Mouse (Mus musculus): ENCODE results near the gene Lyrm7.
A peak's percentile ranks its signal among the peaks of the same experiment; 100 is the strongest.
"Not testable (repeated sequence)": the region's sequence is repeated elsewhere in the genome, so short reads cannot be mapped to it uniquely, and the experiment has no call there.

Gene Lyrm7

GRCm38 (mm10) chr11:54860256-54861038 lies at the start of gene Lyrm7:
Gene Lyrm7 (minus strand): TSS chr11:54860916.
- DNase-seq (ENCODE audit: low spot score in 2 of 2): peak; percentile 92 to 96

- no peak for DNase-seq (ENCODE audit: low spot score in 2 of 2)
These were observed 49.5 kb upstream of the Lyrm7 start for GRCm38 (mm10) chr11:54910081-54910665.

GRCm38 (mm10) chr11:54909273-54909672 lies 48.6 kb upstream of the Lyrm7 start:
- DNase-seq (ENCODE audit: low spot score in 2 of 2): no peak

GRCm38 (mm10) chr11:54907259-54907658 lies 46.5 kb upstream of the Lyrm7 start:
- no peak for DNase-seq (ENCODE audit: low spot score in 2 of 2)

- DNase-seq (ENCODE audit: low spot score in 2 of 2): no peak
These were observed 45.8 kb upstream of the Lyrm7 start for GRCm38 (mm10) chr11:54906466-54906865.

- no peak for DNase-seq (ENCODE audit: low spot score in 2 of 2)
These were observed 45.2 kb upstream of the Lyrm7 start for GRCm38 (mm10) chr11:54905931-54906330.

- no peak for DNase-seq (ENCODE audit: low spot score in 2 of 2)
These were observed 44.4 kb upstream of the Lyrm7 start for GRCm38 (mm10) chr11:54905086-54905485.

- no peak for DNase-seq (ENCODE audit: low spot score in 2 of 2)
These were observed 43.4 kb upstream of the Lyrm7 start for GRCm38 (mm10) chr11:54903940-54904706.

- DNase-seq (ENCODE audit: low spot score in 2 of 2): no peak
These were observed 42.6 kb upstream of the Lyrm7 start for GRCm38 (mm10) chr11:54903339-54903738.

- peak; percentile 49 to 64 for DNase-seq (ENCODE audit: low spot score in 2 of 2)
These were observed 41.9 kb upstream of the Lyrm7 start, which contains the start of gene Gpx3 for GRCm38 (mm10) chr11:54902333-54903323. Gene Gpx3 (plus strand): TSS chr11:54902453.

- DNase-seq (ENCODE audit: low spot score in 2 of 2): no peak
These were observed 38.9 kb upstream of the Lyrm7 start for GRCm38 (mm10) chr11:54899657-54900056.

- no peak for DNase-seq (ENCODE audit: low spot score in 2 of 2)
These were observed 36.8 kb upstream of the Lyrm7 start for GRCm38 (mm10) chr11:54897470-54897869.

GRCm38 (mm10) chr11:54896646-54897045 lies 35.9 kb upstream of the Lyrm7 start:
- DNase-seq (ENCODE audit: low spot score in 2 of 2): not testable (repeated sequence)

GRCm38 (mm10) chr11:54894589-54894988 lies 33.9 kb upstream of the Lyrm7 start:
- DNase-seq (ENCODE audit: low spot score in 2 of 2): no peak

GRCm38 (mm10) chr11:54892091-54892490 lies 31.4 kb upstream of the Lyrm7 start:
- DNase-seq (ENCODE audit: low spot score in 2 of 2): no peak

- no peak for DNase-seq (ENCODE audit: low spot score in 2 of 2)
These were observed 30.6 kb upstream of the Lyrm7 start for GRCm38 (mm10) chr11:54891341-54891740.

GRCm38 (mm10) chr11:54887927-54888326 lies 27.2 kb upstream of the Lyrm7 start:
- DNase-seq (ENCODE audit: low spot score in 2 of 2): no peak

- DNase-seq (ENCODE audit: low spot score in 2 of 2): no peak
These were observed 24.7 kb upstream of the Lyrm7 start for GRCm38 (mm10) chr11:54885406-54885805.

- DNase-seq (ENCODE audit: low spot score in 2 of 2): no peak
These were observed 24.2 kb upstream of the Lyrm7 start for GRCm38 (mm10) chr11:54884937-54885336.

GRCm38 (mm10) chr11:54884197-54884828 lies 23.6 kb upstream of the Lyrm7 start:
- no peak for DNase-seq (ENCODE audit: low spot score in 2 of 2)

GRCm38 (mm10) chr11:54882671-54883070 lies 22.0 kb upstream of the Lyrm7 start:
- DNase-seq (ENCODE audit: low spot score in 2 of 2): no peak
